Mouse (Mus musculus): ENCODE data around the gene Tulp3.
"Not testable (repeated sequence)": the region's sequence is repeated elsewhere in the genome, so short reads cannot be mapped to it uniquely, and the experiment has no call there.

Tulp3 gene

DNA sequence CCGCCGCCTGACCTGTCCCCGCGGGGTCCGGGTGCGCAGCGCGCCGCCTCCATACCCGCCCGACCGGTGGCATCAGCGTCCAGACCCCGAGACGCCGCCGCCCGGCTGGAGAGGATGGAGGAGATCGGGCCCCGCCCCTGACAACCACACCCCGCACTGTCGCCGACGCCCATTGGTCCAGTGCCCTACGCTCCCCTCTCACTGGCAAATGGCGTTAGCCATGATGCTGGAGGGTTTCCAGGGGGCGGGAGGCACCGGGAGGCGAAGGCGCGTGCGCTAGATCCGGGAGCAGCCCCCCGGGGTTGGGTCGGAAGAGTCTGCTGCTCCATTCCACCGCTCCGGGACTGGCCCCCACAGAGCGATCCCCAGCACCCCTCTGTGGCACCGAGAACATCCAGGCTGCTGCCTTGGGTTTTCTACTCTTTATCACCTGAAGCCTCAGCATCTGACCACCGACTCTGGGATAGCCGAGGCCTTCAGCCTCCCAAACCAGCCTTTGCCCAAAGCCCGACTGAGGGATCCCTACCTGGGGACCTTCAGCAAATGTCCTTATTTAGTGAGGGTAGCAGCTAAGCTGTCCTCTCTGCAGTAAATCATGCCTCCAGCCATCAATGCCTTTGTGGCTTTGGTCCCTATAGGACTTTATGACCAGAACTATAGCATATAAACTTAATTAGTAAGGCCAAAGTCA, at the start of gene Tulp3:
Gene Tulp3 (minus strand): TSS at position 126 of the 691 bp plus-strand sequence.
- DNase-seq (ENCODE audit: low read depth, low spot score) = peak; percentile 91

DNA sequence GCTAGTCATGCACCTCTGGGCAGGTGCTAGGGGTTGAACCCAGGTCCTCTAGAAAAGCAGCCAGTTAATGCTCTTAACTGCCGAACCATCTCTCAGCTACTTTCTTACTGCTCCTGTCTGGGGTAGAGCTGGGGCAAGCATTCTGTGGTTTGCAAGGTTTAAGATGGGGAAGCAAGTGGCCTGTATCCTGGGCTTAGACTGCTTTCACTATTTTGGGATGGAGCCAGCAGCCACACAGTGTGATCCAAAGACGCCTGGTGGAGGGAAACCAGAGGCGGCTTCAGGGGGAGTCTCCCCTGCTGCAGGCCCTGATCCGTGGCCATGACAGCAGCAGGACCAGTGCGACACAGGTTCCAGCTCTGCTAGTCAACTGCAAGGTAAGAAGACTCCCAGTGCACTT, 49.1 kb upstream of the Tulp3 start:
- DNase-seq (ENCODE audit: low read depth, low spot score) = no peak

DNA sequence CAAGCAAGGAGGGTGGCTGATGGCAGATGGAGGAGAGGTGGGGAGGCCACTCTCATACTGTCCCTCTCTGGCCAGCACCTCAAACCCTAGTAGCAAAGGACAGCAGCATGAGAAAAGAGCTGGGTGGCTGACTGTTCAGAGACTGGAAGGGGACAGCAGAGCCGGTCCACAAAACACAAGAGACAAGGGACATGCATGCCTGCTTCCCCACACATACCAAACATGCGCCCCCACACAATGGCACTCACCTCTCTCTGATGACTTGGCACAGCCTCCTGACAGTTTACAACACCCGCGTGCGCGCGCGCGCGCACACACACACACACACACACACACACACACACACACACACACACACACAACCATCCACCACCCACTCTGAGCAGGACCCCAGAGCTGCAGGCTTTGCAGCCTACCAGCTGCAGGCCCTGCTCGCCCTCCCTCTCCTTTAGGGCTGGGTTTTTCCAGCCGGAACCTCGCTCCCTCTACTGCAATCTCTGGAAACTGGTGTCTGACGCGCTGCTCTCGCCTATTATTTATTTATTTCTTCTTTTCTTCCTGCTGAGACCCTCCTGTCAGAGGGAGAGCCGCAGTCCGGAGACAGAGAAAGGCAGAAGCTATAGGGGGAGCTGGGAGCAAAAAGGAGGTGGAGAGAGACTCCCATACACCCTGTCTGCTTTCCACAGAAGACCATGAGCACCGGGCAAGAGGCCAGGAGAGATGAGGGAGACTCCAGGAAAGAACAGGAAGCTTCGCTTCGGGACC, 44.0 kb upstream of the Tulp3 start:
- no peak for DNase-seq (ENCODE audit: low read depth, low spot score)

DNA sequence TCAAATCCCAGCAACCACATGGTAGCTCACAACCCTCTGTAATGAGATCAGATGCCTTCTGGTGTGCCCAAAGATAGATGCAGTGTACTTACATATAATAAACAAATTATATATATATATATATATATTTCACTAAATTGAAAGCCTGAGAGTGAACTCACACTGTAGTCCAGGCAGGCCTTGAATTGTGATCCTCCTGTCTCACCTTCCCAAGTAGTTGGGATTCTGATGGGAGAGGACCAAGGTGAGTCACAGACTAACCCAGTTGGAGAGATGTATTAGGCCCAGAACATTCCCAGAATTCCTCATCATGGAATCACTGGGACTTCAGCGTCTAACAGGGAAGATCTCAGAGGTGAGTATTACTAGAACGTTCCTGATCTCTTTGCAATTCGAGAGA, 43.3 kb upstream of the Tulp3 start, which contains the start of gene Nrip2:
Gene Nrip2 (plus strand): TSS at position 301 of the 400 bp plus-strand sequence.
- no peak for DNase-seq (ENCODE audit: low read depth, low spot score)

GRCm38 (mm10) chr6:128397574-128398261, 42.1 kb upstream of the Tulp3 start:
- DNase-seq (ENCODE audit: low read depth, low spot score) = no peak

DNA sequence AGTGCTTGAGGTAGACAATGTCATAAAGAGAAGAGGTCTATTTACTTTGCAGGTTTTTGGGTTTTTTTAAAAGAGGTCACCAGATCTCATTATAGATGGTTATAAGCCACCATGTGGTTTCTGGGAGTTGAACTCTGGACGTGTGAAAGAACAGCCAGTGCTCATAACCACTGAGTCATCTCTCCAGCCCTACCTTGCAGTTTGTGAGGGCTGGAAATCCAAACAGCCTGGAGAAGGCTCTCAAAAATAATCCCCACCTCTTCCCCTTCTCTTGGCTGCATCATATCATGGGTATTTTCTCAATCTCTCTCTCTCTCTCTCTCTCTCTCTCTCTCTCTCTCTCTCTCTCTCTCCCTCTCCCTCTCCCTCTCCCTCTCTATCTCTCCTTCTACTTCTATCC, 35.0 kb upstream of the Tulp3 start:
- no peak for DNase-seq (ENCODE audit: low read depth, low spot score)

DNA sequence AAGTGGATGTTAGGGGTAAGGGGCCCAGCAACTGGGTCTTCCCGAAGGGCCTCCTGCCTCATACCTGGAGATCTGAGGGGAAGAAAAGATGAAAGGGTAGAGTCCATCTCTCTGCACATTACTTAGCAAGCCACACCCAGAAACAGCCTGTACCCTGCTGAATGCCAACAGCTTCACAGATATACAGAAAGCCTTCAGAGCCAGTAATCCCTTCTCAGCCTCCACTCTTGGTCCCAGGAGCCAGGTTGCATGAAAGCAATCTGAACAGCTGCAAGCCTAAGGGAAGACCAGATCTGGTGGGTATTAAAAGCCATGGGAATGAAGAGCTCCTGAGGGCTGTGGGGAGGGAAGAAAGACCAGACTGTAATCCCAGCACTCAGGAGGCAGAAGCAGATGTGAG, 33.5 kb upstream of the Tulp3 start:
- no peak for DNase-seq (ENCODE audit: low read depth, low spot score)

DNA sequence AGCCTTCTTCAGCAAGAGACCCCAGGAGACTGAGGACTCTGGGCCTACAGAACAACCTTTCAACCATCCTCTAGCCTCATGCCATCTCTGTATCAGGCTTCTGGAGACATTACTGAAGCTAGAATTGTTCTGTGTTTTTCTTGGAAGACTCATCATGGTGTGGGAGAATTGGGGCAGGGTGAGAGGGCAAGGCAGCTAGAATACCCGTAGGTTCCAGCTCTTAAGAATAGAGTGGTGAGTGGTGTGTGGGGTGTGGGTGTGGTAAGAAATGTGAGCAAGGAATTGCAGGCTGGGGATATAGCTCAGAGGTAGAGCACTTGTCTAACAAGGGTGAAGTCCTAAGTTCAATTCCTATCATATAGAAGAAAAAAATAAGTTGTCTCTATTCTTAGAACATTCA, 29.4 kb upstream of the Tulp3 start:
- no peak for DNase-seq (ENCODE audit: low read depth, low spot score)

GRCm38 (mm10) chr6:128383752-128384151, 28.1 kb upstream of the Tulp3 start:
- DNase-seq (ENCODE audit: low read depth, low spot score) = no peak

- DNase-seq (ENCODE audit: low read depth, low spot score) = no peak
Observed at GRCm38 (mm10) chr6:128381254-128381653, 25.6 kb upstream of the Tulp3 start.

DNA sequence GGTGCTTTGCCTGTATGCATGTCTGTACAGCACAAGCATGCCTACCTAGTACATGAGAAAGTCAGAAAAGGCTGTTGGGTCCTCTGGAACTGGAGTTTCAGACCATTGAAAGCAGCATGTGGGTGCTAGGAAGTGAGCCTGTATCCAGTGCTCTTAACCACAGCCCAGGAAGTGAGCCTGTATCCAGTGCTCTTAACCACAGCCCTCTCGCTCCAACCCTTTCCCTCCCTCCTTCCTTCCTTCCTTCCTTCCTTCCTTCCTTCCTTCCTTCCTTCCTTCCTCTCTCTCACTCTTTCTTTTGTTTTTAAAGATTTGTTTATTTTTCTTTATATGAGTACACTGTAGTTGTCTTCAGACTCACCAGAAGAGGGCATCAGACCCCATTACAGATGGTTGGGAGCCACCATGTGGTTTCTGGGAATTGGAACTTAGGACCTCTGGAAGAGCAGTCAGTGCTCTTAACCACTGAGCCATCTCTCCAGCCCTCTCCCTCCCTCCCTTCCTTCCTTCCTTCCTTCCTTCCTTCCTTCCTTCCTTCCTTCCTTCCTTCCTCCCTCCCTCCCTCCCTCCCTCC, 25.0 kb upstream of the Tulp3 start:
- DNase-seq (ENCODE audit: low read depth, low spot score) = not testable (repeated sequence)

- DNase-seq (ENCODE audit: low read depth, low spot score) = no peak
Observed at GRCm38 (mm10) chr6:128379636-128380035, 24.0 kb upstream of the Tulp3 start.

GRCm38 (mm10) chr6:128376371-128377085, 20.9 kb upstream of the Tulp3 start:
- no peak for DNase-seq (ENCODE audit: low read depth, low spot score)

DNA sequence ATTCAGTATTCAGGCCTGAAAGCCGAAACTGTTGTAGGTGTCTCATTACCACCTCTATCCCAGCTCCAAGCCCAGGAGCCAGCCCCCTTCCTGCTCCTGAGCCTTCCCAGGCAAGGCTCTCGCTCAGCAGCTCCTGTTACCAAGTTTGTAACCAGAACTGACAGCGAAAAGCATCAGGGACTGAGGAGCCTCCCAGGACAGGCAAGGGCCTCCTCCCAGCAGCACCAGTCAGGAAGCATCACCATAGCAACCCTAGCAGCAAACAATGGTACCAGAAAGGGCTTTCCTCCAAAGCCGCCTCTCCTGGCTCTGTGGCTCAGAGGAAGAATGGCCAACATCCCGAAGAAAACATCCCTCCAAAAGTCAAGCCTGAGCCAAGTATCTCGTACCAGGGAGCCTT, 19.5 kb upstream of the Tulp3 start, which contains the start of the genes Tex52 and Gm44596:
Gene Tex52 (plus strand): TSS at position 265 of the 400 bp plus-strand sequence.
Gene Gm44596 (plus strand): TSS at position 312 of the 400 bp plus-strand sequence.
- DNase-seq (ENCODE audit: low read depth, low spot score) = no peak

- no peak for DNase-seq (ENCODE audit: low read depth, low spot score)
Observed at GRCm38 (mm10) chr6:128370040-128370439, 14.4 kb upstream of the Tulp3 start.

DNA sequence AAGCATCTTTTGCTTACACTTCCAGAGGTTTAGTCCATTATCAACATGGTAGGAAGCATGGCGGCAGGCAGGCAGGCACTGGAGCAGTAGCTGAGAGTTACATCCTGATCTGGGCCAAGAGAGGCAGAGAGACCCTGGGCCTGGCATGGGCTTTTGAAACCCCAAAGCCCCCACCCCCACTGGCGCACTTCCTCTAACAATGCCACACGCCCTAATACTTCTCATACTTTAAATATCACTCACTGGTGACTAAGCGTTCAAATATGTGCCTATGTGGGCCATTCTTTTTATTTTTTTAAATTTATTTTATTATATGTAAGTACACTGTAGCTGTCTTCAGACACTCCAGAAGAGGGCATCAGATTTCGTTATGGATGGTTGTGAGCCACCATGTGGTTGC, 10.8 kb upstream of the Tulp3 start:
- no peak for DNase-seq (ENCODE audit: low read depth, low spot score)

- DNase-seq (ENCODE audit: low read depth, low spot score) = no peak
Observed at GRCm38 (mm10) chr6:128364721-128365120, 9.1 kb upstream of the Tulp3 start.

- DNase-seq (ENCODE audit: low read depth, low spot score) = no peak
Observed at GRCm38 (mm10) chr6:128363007-128363825, 7.6 kb upstream of the Tulp3 start.

DNA sequence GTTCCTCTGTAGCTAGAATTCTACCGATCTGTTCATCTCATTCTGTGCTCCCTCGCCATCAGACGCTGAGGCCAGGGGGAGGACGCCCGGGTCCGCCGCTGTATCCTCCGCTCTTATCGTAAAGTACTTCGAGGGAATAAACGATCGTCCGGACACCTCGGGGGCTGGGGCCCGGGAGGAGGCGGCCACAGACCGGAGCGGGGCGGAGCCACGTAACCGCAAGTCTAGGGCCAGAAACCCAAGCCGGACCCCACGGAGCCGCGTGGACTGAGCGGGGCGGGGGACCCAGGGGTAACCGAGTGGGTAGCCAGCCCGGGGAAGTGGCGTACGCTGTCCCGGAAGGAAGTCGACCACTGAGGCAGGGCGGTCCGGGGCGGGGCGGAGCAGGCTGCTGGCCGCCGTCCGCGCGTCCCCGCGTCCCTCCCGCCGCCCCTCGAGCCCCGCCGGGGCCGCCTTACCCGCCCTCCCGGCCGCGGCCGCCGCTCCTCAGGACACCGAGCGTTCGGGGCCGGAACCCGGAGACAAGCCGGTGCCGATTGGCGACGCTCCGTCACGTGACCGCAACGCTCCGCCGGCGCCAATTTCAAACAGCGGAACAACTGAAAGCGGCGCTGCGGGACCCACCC, 6.8 kb upstream of the Tulp3 start, which contains the start of the genes Rhno1 and Foxm1:
Gene Rhno1 (minus strand): TSS at position 531 of the 626 bp plus-strand sequence.
Gene Foxm1 (plus strand): TSS at position 587 of the 626 bp plus-strand sequence.
- peak; percentile 79 for DNase-seq (ENCODE audit: low read depth, low spot score)

DNA sequence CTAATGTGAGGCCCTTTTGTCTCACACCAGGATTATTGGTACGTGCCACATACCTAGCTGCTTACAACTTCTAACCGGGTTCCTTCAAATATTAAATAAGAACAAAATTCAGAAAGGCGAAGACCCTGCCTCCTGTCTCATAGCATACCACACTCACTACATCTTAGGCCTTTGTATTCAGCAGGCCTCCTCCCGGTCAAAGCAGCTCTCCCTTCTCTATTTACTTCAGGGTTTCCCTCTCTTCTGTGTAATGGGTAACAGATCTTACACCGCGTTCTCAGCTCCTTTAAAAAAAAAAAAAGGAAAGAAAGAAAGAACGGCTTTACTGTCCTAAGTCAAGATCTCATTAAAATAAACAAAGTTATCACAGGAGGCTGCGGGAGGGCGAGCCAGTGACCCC, 6.2 kb upstream of the Tulp3 start:
- no peak for DNase-seq (ENCODE audit: low read depth, low spot score)

Measured in embryo, embryonic 11.5 days (tissue).